Mouse (Mus musculus) hindbrain, embryonic 11.5 days (tissue): Measurements from ENCODE around the gene Rhov. TPM values are rescaled to one million over a fixed set of nuclear protein-coding genes. Genes with fewer than 3 reads are reported as not detected.
A peak's percentile ranks its signal among the peaks of the same experiment; 100 is the strongest.

Experiments used
- ATAC-seq: fragments of 200-750 bp; cut with Nextera tagmentation; 2 replicates; pipeline ENCODE4 v1.8.0; 2017; ENCODE audit warnings: mild to moderate bottlenecking, moderate TSS enrichment, moderate library complexity; ENCODE audit not compliant: low FRiP score
- DNase-seq: peaks from one replicate; pipeline ENCODE4 v3.0.0-alpha.2; 2015; ENCODE audit warnings: low spot score
- H3K27ac ChIP-seq: fragments of 300-500 bp; sonication (generic); 2 replicates; pipeline ENCODE4 v1.5.1; 2014; ENCODE audit warnings: mild to moderate bottlenecking, low read depth, low read length
- H3K27me3 ChIP-seq: fragments of 300-500 bp; sonication (generic); 2 replicates; pipeline ENCODE4 v1.6.1; 2014; ENCODE audit warnings: mild to moderate bottlenecking, low read length, moderate library complexity, mixed read lengths; ENCODE audit not compliant: control insufficient read depth, insufficient read depth
- H3K36me3 ChIP-seq: fragments of 300-500 bp; sonication (generic); 2 replicates; pipeline ENCODE4 v1.6.1; 2014; ENCODE audit warnings: mild to moderate bottlenecking, low read length, moderate library complexity, mixed read lengths; ENCODE audit not compliant: control insufficient read depth, insufficient read depth
- H3K4me1 ChIP-seq: fragments of 300-500 bp; sonication (generic); replicated peaks from 2 replicates; pipeline ENCODE4 v1.6.1; 2014; ENCODE audit warnings: low read length, mixed read lengths; ENCODE audit not compliant: control insufficient read depth, insufficient read depth
- H3K4me2 ChIP-seq: fragments of 300-500 bp; sonication (generic); replicated peaks from 2 replicates; pipeline ENCODE4 v1.6.1; 2014; ENCODE audit warnings: mild to moderate bottlenecking, low read depth, low read length
- H3K4me3 ChIP-seq: fragments of 300-500 bp; sonication (generic); 2 replicates; pipeline ENCODE4 v1.5.1; 2014; ENCODE audit warnings: low read depth, low read length
- H3K9ac ChIP-seq: fragments of 300-500 bp; sonication (generic); 2 replicates; pipeline ENCODE4 v1.6.1; 2014; ENCODE audit warnings: low read depth, low read length
- H3K9me3 ChIP-seq: fragments of 300-500 bp; sonication (generic); 2 replicates; pipeline ENCODE4 v1.6.1; 2016; ENCODE audit warnings: low read length; ENCODE audit not compliant: control insufficient read depth
- WGBS: fragments of 180-500 bp; shearing (Covaris S2); extraction: QIAGEN DNeasy Blood & Tissue Kit; methylation state at CpG from one replicate; pipeline ENCODE4 v1.1.7; 2014; 5-methylcytosine and 5-hydroxymethylcytosine counted together
- polyA plus RNA-seq: library from polyadenylated mRNA; unstranded; fragments of >200 nt; fragmentation: Nextera tagmentation; extraction: Ambion mirVana; gene quantifications from 2 replicates; pipeline ENCODE4 v1.2.1, GENCODE M21; 2014

The Rhov gene
- polyA plus RNA-seq, 1 experiment from 2014 or later, result 3.5 TPM

GRCm38 (mm10) chr2:119254976-119255375, 16.1 kb downstream of the Rhov start:
- 13% methylated on average over 7 of the region's 7 CpGs for whole genome bisulfite sequencing
- Histone ChIP-seq H3K4me1 (no peaks in the 10 kb centered on the region), H3K27ac (no peak overlapping the region), H3K27me3 (no peaks in the 10 kb centered on the region; the same call in 1 of the 2 replicates), H3K9me3 (no peaks in the 10 kb centered on the region), H3K4me2 (no peak overlapping the region), H3K9ac (no peak overlapping the region), H3K36me3 (no peaks in the 10 kb centered on the region), H3K4me3 (no peak overlapping the region)
- ATAC-seq (no peak), DNase-seq (no peak)

GRCm38 (mm10) chr2:119250826-119251478, 20.1 kb downstream of the Rhov start:
- H3K9ac ChIP-seq, result no peak overlapping the region
- 23% methylated on average over 11 of the region's 11 CpGs for WGBS
- no peaks in the 10 kb centered on the region for H3K4me1 ChIP-seq
- H3K27me3 ChIP-seq, result no peaks in the 10 kb centered on the region; the same call in 1 of the 2 replicates
- DNase-seq (peak; percentile 94), ATAC-seq (peak; percentile 60; the same call in 1 of the 2 replicates)
- no peak overlapping the region for H3K4me3 ChIP-seq
- no peak overlapping the region for H3K4me2 ChIP-seq
- H3K36me3 ChIP-seq, result no peaks in the 10 kb centered on the region
- no peak overlapping the region for H3K27ac ChIP-seq
- no peaks in the 10 kb centered on the region for H3K9me3 ChIP-seq

GRCm38 (mm10) chr2:119250377-119250776, 20.7 kb downstream of the Rhov start:
- H3K9me3 ChIP-seq, result no peaks in the 10 kb centered on the region
- DNase-seq, result no peak
- no peak overlapping the region for H3K9ac ChIP-seq
- H3K27ac ChIP-seq, result no peak overlapping the region
- WGBS, result 63% methylated on average over 5 of the region's 5 CpGs
- no peak overlapping the region for H3K4me2 ChIP-seq
- H3K27me3 ChIP-seq, result no peaks in the 10 kb centered on the region; the same call in 1 of the 2 replicates
- no peaks in the 10 kb centered on the region for H3K4me1 ChIP-seq
- H3K36me3 ChIP-seq, result no peaks in the 10 kb centered on the region
- no peak overlapping the region for H3K4me3 ChIP-seq
- ATAC-seq, result no peak

GRCm38 (mm10) chr2:119249592-119250061, 21.4 kb downstream of the Rhov start:
- 80% methylated on average over 4 of the region's 4 CpGs for WGBS
- no peaks in the 10 kb centered on the region; the same call in 1 of the 2 replicates for H3K27me3 ChIP-seq
- H3K9me3 ChIP-seq, result no peaks in the 10 kb centered on the region
- no peak for DNase-seq
- no peaks in the 10 kb centered on the region for H3K36me3 ChIP-seq
- no peak overlapping the region for H3K4me3 ChIP-seq
- H3K4me1 ChIP-seq, result no peaks in the 10 kb centered on the region
- no peak overlapping the region for H3K4me2 ChIP-seq
- H3K27ac ChIP-seq, result no peak overlapping the region
- no peak for ATAC-seq
- no peak overlapping the region for H3K9ac ChIP-seq

GRCm38 (mm10) chr2:119247904-119248303, 23.2 kb downstream of the Rhov start:
- Histone ChIP-seq H3K9ac (no peak overlapping the region), H3K9me3 (no peaks in the 10 kb centered on the region), H3K4me1 (no peaks in the 10 kb centered on the region), H3K4me3 (no peak overlapping the region), H3K4me2 (no peak overlapping the region), H3K27ac (no peak overlapping the region), H3K27me3 (no peaks in the 10 kb centered on the region; the same call in 1 of the 2 replicates), H3K36me3 (no peaks in the 10 kb centered on the region)
- 84% methylated on average over 9 of the region's 9 CpGs for WGBS
- no peak for ATAC-seq
- DNase-seq, result no peak

GRCm38 (mm10) chr2:119245246-119245645, 25.8 kb downstream of the Rhov start:
- H3K4me3 ChIP-seq, result no peak overlapping the region
- H3K4me1 ChIP-seq, result no peaks in the 10 kb centered on the region
- DNase-seq (no peak), ATAC-seq (no peak)
- no peaks in the 10 kb centered on the region for H3K36me3 ChIP-seq
- no peak overlapping the region for H3K27ac ChIP-seq
- no peak overlapping the region for H3K9ac ChIP-seq
- H3K27me3 ChIP-seq, result no peaks in the 10 kb centered on the region
- no peaks in the 10 kb centered on the region for H3K9me3 ChIP-seq
- no peak overlapping the region for H3K4me2 ChIP-seq
- 89% methylated on average over 7 of the region's 7 CpGs for WGBS

GRCm38 (mm10) chr2:119242548-119242947, 28.5 kb downstream of the Rhov start:
- H3K9me3 ChIP-seq, result no peaks in the 10 kb centered on the region
- H3K4me1 ChIP-seq, result no peaks in the 10 kb centered on the region
- H3K27me3 ChIP-seq, result peaks cover 19% of the 10 kb centered on the region
- no peak overlapping the region for H3K4me3 ChIP-seq
- DNase-seq (no peak), ATAC-seq (no peak)
- no peak overlapping the region for H3K4me2 ChIP-seq
- WGBS, result 80% methylated on average over 9 of the region's 9 CpGs
- no peak overlapping the region for H3K9ac ChIP-seq
- no peak overlapping the region for H3K27ac ChIP-seq
- H3K36me3 ChIP-seq, result no peaks in the 10 kb centered on the region

GRCm38 (mm10) chr2:119240819-119241186, 30.3 kb downstream of the Rhov start:
- no peak overlapping the region for H3K4me2 ChIP-seq
- no peaks in the 10 kb centered on the region for H3K36me3 ChIP-seq

More at GRCm38 (mm10) chr2:119240819-119241186, 30.3 kb downstream of the Rhov start:
- no peak overlapping the region for H3K9ac ChIP-seq
- peaks cover 4% of the 10 kb centered on the region; the same call in 1 of the 2 replicates for H3K4me1 ChIP-seq
- no peak overlapping the region for H3K4me3 ChIP-seq
- WGBS, result 87% methylated on average over 4 of the region's 4 CpGs
- H3K27ac ChIP-seq, result no peak overlapping the region
- H3K27me3 ChIP-seq, result peaks cover 36% of the 10 kb centered on the region
- ATAC-seq (no peak), DNase-seq (no peak)
- no peaks in the 10 kb centered on the region for H3K9me3 ChIP-seq
